Mouse (Mus musculus) forebrain, embryonic 14.5 days (tissue): ENCODE data around the gene Anp32a. TPM values are rescaled to one million over a fixed set of nuclear protein-coding genes. Genes with fewer than 3 reads are reported as not detected.

ENCODE experiments used
- ATAC-seq: fragments of 200-750 bp; cut with Nextera tagmentation; 2 replicates; pipeline ENCODE4 v1.8.0; 2017; ENCODE audit warnings: mild to moderate bottlenecking, moderate library complexity
- DNase-seq: peaks from one replicate; pipeline ENCODE4 v3.0.0-alpha.2; 2015; ENCODE audit warnings: low spot score
- H3K27ac ChIP-seq: fragments of 300-500 bp; sonication (generic); 2 replicates; pipeline ENCODE4 v1.5.1; 2014; ENCODE audit warnings: low read depth, mild to moderate bottlenecking, control low read depth, low read length, moderate library complexity
- H3K27me3 ChIP-seq: fragments of 300-500 bp; sonication (generic); replicated peaks from 2 replicates; pipeline ENCODE4 v1.6.1; 2014; ENCODE audit warnings: low read length, control low read depth, mixed read lengths; ENCODE audit not compliant: control insufficient read depth, insufficient read depth
- H3K36me3 ChIP-seq: fragments of 300-500 bp; sonication (generic); 2 replicates; pipeline ENCODE4 v1.6.1; 2014; ENCODE audit warnings: low read length, control low read depth; ENCODE audit not compliant: control insufficient read depth, insufficient read depth
- H3K4me1 ChIP-seq: fragments of 300-500 bp; sonication (generic); 2 replicates; pipeline ENCODE4 v1.6.1; 2014; ENCODE audit warnings: antibody characterized with exemption, low read length, control low read depth; ENCODE audit not compliant: control insufficient read depth, insufficient read depth
- H3K4me2 ChIP-seq: fragments of 300-500 bp; sonication (generic); 2 replicates; pipeline ENCODE4 v1.6.1; 2014; ENCODE audit warnings: mild to moderate bottlenecking, control low read depth, low read length
- H3K4me3 ChIP-seq: fragments of 300-500 bp; sonication (generic); 2 replicates; pipeline ENCODE4 v1.5.1; 2014; ENCODE audit warnings: low read depth, low read length, control low read depth
- H3K9ac ChIP-seq: fragments of 300-500 bp; sonication (generic); 2 replicates; pipeline ENCODE4 v1.6.1; 2014; ENCODE audit warnings: mild to moderate bottlenecking, low read length, control low read depth, moderate library complexity
- H3K9me3 ChIP-seq: fragments of 300-500 bp; sonication (generic); replicated peaks from 2 replicates; pipeline ENCODE4 v1.6.1; 2016; ENCODE audit warnings: low read length, control low read depth, mixed read lengths; ENCODE audit not compliant: control insufficient read depth
- WGBS: fragments of 180-500 bp; shearing (Covaris S2); extraction: QIAGEN DNeasy Blood & Tissue Kit; methylation state at CpG from one replicate; pipeline ENCODE4 v1.1.7; 2014; 5-methylcytosine and 5-hydroxymethylcytosine counted together
- polyA plus RNA-seq: library from polyadenylated mRNA; unstranded; fragments of >200 nt; fragmentation: Nextera tagmentation; extraction: Ambion mirVana; gene quantifications from 2 replicates; pipeline ENCODE4 v1.2.1, GENCODE M21; 2014

Gene Anp32a
- polyA plus RNA-seq, 1 experiment from 2014 or later = 118 TPM

GRCm38 (mm10) chr9:62344545-62344944 is 3.5 kb downstream of the Anp32a start:
- H3K4me3 ChIP-seq = peak overlapping the region; percentile 88
- 0 out of 2 replicates have a peak, but pooled peaks have one; percentile 0 for ATAC-seq
- 0 out of 2 replicates have a peak, but pooled peaks cover 4% of the 10 kb centered on the region for H3K36me3 ChIP-seq
- H3K9me3 ChIP-seq = no peaks in the 10 kb centered on the region
- DNase-seq = peak; percentile 62
- H3K27me3 ChIP-seq = no peaks in the 10 kb centered on the region
- WGBS = 0% methylated on average over 25 of the region's 26 CpGs
- peak overlapping the region; percentile 66 for H3K4me2 ChIP-seq
- H3K27ac ChIP-seq = peak overlapping the region; percentile 99
- H3K4me1 ChIP-seq = peaks cover 30% of the 10 kb centered on the region
- peak overlapping the region; percentile 99 for H3K9ac ChIP-seq

GRCm38 (mm10) chr9:62345081-62345481 is 4.0 kb downstream of the Anp32a start:
- Histone ChIP-seq H3K27me3 (no peaks in the 10 kb centered on the region), H3K4me2 (peak overlapping the region; percentile 66), H3K36me3 (0 out of 2 replicates have a peak, but pooled peaks cover 4% of the 10 kb centered on the region), H3K4me1 (peaks cover 28% of the 10 kb centered on the region), H3K9me3 (no peaks in the 10 kb centered on the region), H3K9ac (peak overlapping the region; percentile 99), H3K4me3 (peak overlapping the region; percentile 88), H3K27ac (peak overlapping the region; percentile 99)
- WGBS = 8% methylated on average over 11 of the region's 11 CpGs
- ATAC-seq (no peak), DNase-seq (peak; percentile 49)

GRCm38 (mm10) chr9:62345633-62346387 is 4.7 kb downstream of the Anp32a start:
- Histone ChIP-seq H3K36me3 (0 out of 2 replicates have a peak, but pooled peaks cover 4% of the 10 kb centered on the region), H3K27me3 (no peaks in the 10 kb centered on the region), H3K4me2 (peak overlapping the region; percentile 66), H3K9ac (peak overlapping the region; percentile 99), H3K4me1 (peaks cover 28% of the 10 kb centered on the region), H3K27ac (no peak overlapping the region), H3K9me3 (no peaks in the 10 kb centered on the region), H3K4me3 (peak overlapping the region; percentile 88)
- ATAC-seq = no peak
- DNase-seq = no peak
- WGBS = 36% methylated on average over 9 of the region's 9 CpGs

- DNase-seq = no peak
- no peak for ATAC-seq
- peak overlapping the region; percentile 66 for H3K4me2 ChIP-seq
- 0 out of 2 replicates have a peak overlapping the region, but pooled peaks have one; percentile 18 for H3K9ac ChIP-seq
- 62% methylated on average over 6 of the region's 6 CpGs for WGBS
- no peak overlapping the region for H3K4me3 ChIP-seq
- no peak overlapping the region for H3K27ac ChIP-seq
- 0 out of 2 replicates have a peak, but pooled peaks cover 4% of the 10 kb centered on the region for H3K36me3 ChIP-seq
- H3K27me3 ChIP-seq = no peaks in the 10 kb centered on the region
- no peaks in the 10 kb centered on the region for H3K9me3 ChIP-seq
- peaks cover 28% of the 10 kb centered on the region for H3K4me1 ChIP-seq
These were observed 5.2 kb downstream of the Anp32a start for GRCm38 (mm10) chr9:62346388-62346679.

GRCm38 (mm10) chr9:62347201-62347600 is 6.1 kb downstream of the Anp32a start:
- Histone ChIP-seq H3K4me2 (no peak overlapping the region), H3K9ac (no peak overlapping the region), H3K4me1 (peaks cover 28% of the 10 kb centered on the region), H3K27ac (no peak overlapping the region), H3K4me3 (no peak overlapping the region), H3K27me3 (no peaks in the 10 kb centered on the region), H3K36me3 (0 out of 2 replicates have a peak, but pooled peaks cover 4% of the 10 kb centered on the region), H3K9me3 (no peaks in the 10 kb centered on the region)
- DNase-seq = no peak
- ATAC-seq = no peak
- WGBS = 70% methylated on average over 5 of the region's 5 CpGs

GRCm38 (mm10) chr9:62348050-62348449 is 7.0 kb downstream of the Anp32a start:
- Histone ChIP-seq H3K9ac (no peak overlapping the region), H3K36me3 (0 out of 2 replicates have a peak, but pooled peaks cover 4% of the 10 kb centered on the region), H3K27ac (no peak overlapping the region), H3K27me3 (no peaks in the 10 kb centered on the region), H3K4me3 (no peak overlapping the region), H3K4me2 (no peak overlapping the region), H3K9me3 (no peaks in the 10 kb centered on the region), H3K4me1 (peaks cover 28% of the 10 kb centered on the region)
- DNase-seq (no peak), ATAC-seq (no peak)
- 82% methylated on average over 10 of the region's 10 CpGs for WGBS

- no peak overlapping the region for H3K4me2 ChIP-seq
- H3K27ac ChIP-seq = 0 out of 2 replicates have a peak overlapping the region, but pooled peaks have one; percentile 21
- H3K9ac ChIP-seq = no peak overlapping the region
- no peak overlapping the region for H3K4me3 ChIP-seq
- no peak for DNase-seq
- no peaks in the 10 kb centered on the region for H3K9me3 ChIP-seq
- 73% methylated on average over 6 of the region's 6 CpGs for WGBS
- no peaks in the 10 kb centered on the region for H3K27me3 ChIP-seq
- no peak for ATAC-seq
- 0 out of 2 replicates have a peak, but pooled peaks cover 4% of the 10 kb centered on the region for H3K36me3 ChIP-seq
- peaks cover 28% of the 10 kb centered on the region for H3K4me1 ChIP-seq
These were observed 7.4 kb downstream of the Anp32a start for GRCm38 (mm10) chr9:62348467-62348985.

GRCm38 (mm10) chr9:62349250-62349649 is 8.2 kb downstream of the Anp32a start:
- Histone ChIP-seq H3K36me3 (peaks cover 10% of the 10 kb centered on the region; the same call in 1 of the 2 replicates), H3K27me3 (no peaks in the 10 kb centered on the region), H3K27ac (0 out of 2 replicates have a peak overlapping the region, but pooled peaks have one; percentile 21), H3K9ac (no peak overlapping the region), H3K4me3 (no peak overlapping the region), H3K4me1 (peaks cover 28% of the 10 kb centered on the region), H3K9me3 (no peaks in the 10 kb centered on the region), H3K4me2 (peak overlapping the region; percentile 7; the same call in 1 of the 2 replicates)
- 47% methylated on average over 15 of the region's 15 CpGs for WGBS
- DNase-seq (peak; percentile 58), ATAC-seq (peak; percentile 43; the same call in 1 of the 2 replicates)

- Histone ChIP-seq H3K27me3 (no peaks in the 10 kb centered on the region), H3K27ac (no peak overlapping the region), H3K4me2 (no peak overlapping the region), H3K9ac (no peak overlapping the region), H3K4me1 (peaks cover 19% of the 10 kb centered on the region), H3K36me3 (peaks cover 15% of the 10 kb centered on the region; the same call in 1 of the 2 replicates), H3K9me3 (no peaks in the 10 kb centered on the region), H3K4me3 (no peak overlapping the region)
- no peak for ATAC-seq
- no peak for DNase-seq
- WGBS = 74% methylated on average over 2 of the region's 2 CpGs
These were observed 9.6 kb downstream of the Anp32a start for GRCm38 (mm10) chr9:62350721-62351120.
